Comparison of ENCODE assay signal across 27 mouse cellular contexts in genomic region chr1:39013843-39014242, GRCm38 (mm10). TPM values are rescaled to one million over a fixed set of nuclear protein-coding genes. Genes with fewer than 3 reads are reported as not detected.
DNase-seq lines count a peak whose midpoint lies in the region; ATAC-seq and TF ChIP-seq lines count a peak whose summit lies in the region.
"Had no signal": no experiment of that assay in that cellular context is flagged by ENCODE, and none has a peak within 500 bp of the region (broad histone marks: within the 10 kb centered on the region; RNA-seq: fewer than 3 reads in every experiment).

No protein-coding gene starts in this region.

- TF ChIP-seq CTCF in layer of hippocampus, adult 2 months (conservative IDR thresholded peaks at IDR 0.05) = no peak
- TF ChIP-seq CTCF in left cerebral cortex, adult 2 months (IDR thresholded peaks at IDR 0.05) = no peak
- TF ChIP-seq CTCF in kidney, adult 2 months (conservative IDR thresholded peaks at IDR 0.05; ENCODE audit: insufficient read depth, insufficient read length, low read depth, low read length) = no peak

- peak; percentile 44 for DNase-seq in layer of hippocampus, adult 11-12 months (ENCODE audit: low spot score)
- DNase-seq in layer of hippocampus, postnatal 10 days (ENCODE audit: low spot score in 2 of 2) = no peak
- peak; percentile 88 for DNase-seq in brain, adult 2 months (ENCODE audit: low read depth, low spot score)
- peak; percentile 45 to 67 for DNase-seq in layer of hippocampus, adult 2 months (ENCODE audit: low spot score in 2 of 2)
- DNase-seq in left cerebral cortex, adult 2 months (ENCODE audit: extremely low spot score in 1 of 2, low spot score in 2 of 2) = no peak
- DNase-seq in thymus, postnatal 25 days = no peak
- no peak for DNase-seq in kidney, adult 2 months
- DNase-seq: adrenal gland, adult 2 months; B cell, adult 2 months; cerebellum, adult 11-12 months; cerebellum, postnatal 10 days; gastrocnemius, postnatal 36 days; kidney, adult 9 months; kidney, postnatal 14 days; lung, adult 2 months; lung, postnatal 14 days; spleen, adult 18-20 months had no signal

- no peak for TF ChIP-seq POLR2A in kidney, adult 2 months (IDR thresholded peaks at IDR 0.05; ENCODE audit: low read depth, low read length)

- no peak overlapping the region for H3K4me3 ChIP-seq in layer of hippocampus, adult 2 months
- H3K4me3 ChIP-seq in left cerebral cortex, adult 2 months = no peak overlapping the region
- no peak overlapping the region for H3K4me3 ChIP-seq in hindbrain, embryonic 13.5 days
- H3K4me3 ChIP-seq in kidney, adult 2 months (ENCODE audit: insufficient read depth, low read depth, low read length) = no peak overlapping the region
- H3K4me3 ChIP-seq: forebrain, embryonic 10.5 days; intestine, embryonic 15.5 days; limb, embryonic 13.5 days; liver, embryonic 12.5 days; neural tube, embryonic 15.5 days had no signal

- no peaks in the 10 kb centered on the region for H3K27me3 ChIP-seq in hindbrain, embryonic 13.5 days
- H3K27me3 ChIP-seq in kidney, adult 2 months (replicated peaks; ENCODE audit: control insufficient read depth, insufficient read depth, low read length) = no peaks in the 10 kb centered on the region
- H3K27me3 ChIP-seq: CH12.LX; intestine, embryonic 15.5 days; limb, embryonic 13.5 days; liver, embryonic 12.5 days; neural tube, embryonic 15.5 days had no signal

- no peaks in the 10 kb centered on the region for H3K4me1 ChIP-seq in hindbrain, embryonic 13.5 days (replicated peaks)
- H3K4me1 ChIP-seq in kidney, adult 2 months (ENCODE audit: control insufficient read depth, insufficient read depth, low read length) = no peaks in the 10 kb centered on the region
- H3K4me1 ChIP-seq: intestine, embryonic 15.5 days; limb, embryonic 13.5 days; liver, embryonic 12.5 days had no signal

- no peaks in the 10 kb centered on the region for H3K9me3 ChIP-seq in hindbrain, embryonic 13.5 days
- H3K9me3 ChIP-seq: forebrain, embryonic 10.5 days; G1E; intestine, embryonic 15.5 days; limb, embryonic 13.5 days; liver, embryonic 12.5 days; neural tube, embryonic 15.5 days had no signal

- H3K9ac ChIP-seq in hindbrain, embryonic 13.5 days = no peak overlapping the region
- H3K9ac ChIP-seq: intestine, embryonic 15.5 days; limb, embryonic 13.5 days; liver, embryonic 12.5 days; neural tube, embryonic 15.5 days had no signal

- 88% methylated on average over 6 of the region's 6 CpGs for WGBS in hindbrain, embryonic 13.5 days
- WGBS in kidney, adult 2 months = 86% methylated on average over 6 of the region's 6 CpGs

- intact Hi-C loops in left cerebral cortex, adult 2 months (cut with DNase I) = loop anchor here (1.0 to 5.0 kb wide), 4 partner anchors 51 to 178 kb away; partner anchors contain the start of gene Npas2

- no peak overlapping the region for H3K4me2 ChIP-seq in hindbrain, embryonic 13.5 days
- H3K4me2 ChIP-seq: intestine, embryonic 15.5 days; limb, embryonic 13.5 days; liver, embryonic 12.5 days; midbrain, embryonic 11.5 days; neural tube, embryonic 15.5 days had no signal

- peak overlapping the region; percentile 84 for H3K27ac ChIP-seq in layer of hippocampus, adult 2 months
- H3K27ac ChIP-seq in left cerebral cortex, adult 2 months = peak overlapping the region; percentile 80
- no peak overlapping the region for H3K27ac ChIP-seq in hindbrain, embryonic 13.5 days
- no peak overlapping the region for H3K27ac ChIP-seq in kidney, adult 2 months (ENCODE audit: insufficient read depth, low read depth, low read length)
- H3K27ac ChIP-seq: forebrain, embryonic 10.5 days; intestine, embryonic 15.5 days; limb, embryonic 13.5 days; liver, embryonic 12.5 days; neural tube, embryonic 15.5 days had no signal

- no peak for ATAC-seq in hindbrain, embryonic 13.5 days (ENCODE audit: low FRiP score)
- ATAC-seq: hindbrain, embryonic 16.5 days; intestine, embryonic 15.5 days; liver, embryonic 12.5 days had no signal

- H3K36me3 ChIP-seq in hindbrain, embryonic 13.5 days = no peaks in the 10 kb centered on the region
- no peaks in the 10 kb centered on the region for H3K36me3 ChIP-seq in kidney, adult 2 months (ENCODE audit: control insufficient read depth, insufficient read depth, low read length)
- H3K36me3 ChIP-seq: forebrain, embryonic 10.5 days; G1E; intestine, embryonic 15.5 days; limb, embryonic 13.5 days; liver, embryonic 12.5 days; neural tube, embryonic 15.5 days had no signal

RNA-seq across cellular contexts. Expression of gene Pdcl3, which starts 28.4 kb away (rescaled TPM):
- total RNA-seq in layer of hippocampus, postnatal 10 days (2021) = 10 to 100 TPM; 46.3 TPM
- 10 to 100 TPM; 36.3 TPM for total RNA-seq in layer of hippocampus, adult 2 months (2021)
- 10 to 100 TPM; 32.2 to 40.8 TPM for total RNA-seq in left cerebral cortex, adult 2 months (2021)
- polyA plus RNA-seq in hindbrain, embryonic 13.5 days (2015; fragmentation: Nextera tagmentation; extraction: Ambion mirVana) = 157 and 169 TPM in 2 replicates
- polyA plus RNA-seq in kidney, adult 2 months (2012; rRNA removed) = 32.5 and 39.8 TPM in 2 replicates

Comparison
In these comparisons a context has a peak if more than half of its experiments do, and no peak if none do; other contexts are left out.
1. DNase-seq: peak in layer of hippocampus, adult 11-12 months (single experiment), brain, adult 2 months (single experiment) and layer of hippocampus, adult 2 months (2 of 2); none in layer of hippocampus, postnatal 10 days (0 of 2), left cerebral cortex, adult 2 months (0 of 2), thymus, postnatal 25 days (single experiment) and kidney, adult 2 months (single experiment).
2. H3K27ac ChIP-seq: peak in layer of hippocampus, adult 2 months (single experiment) and left cerebral cortex, adult 2 months (single experiment); none in hindbrain, embryonic 13.5 days (single experiment) and kidney, adult 2 months (single experiment).